Mouse (Mus musculus): ENCODE data around the gene Cers1.

The Cers1 gene

DNA sequence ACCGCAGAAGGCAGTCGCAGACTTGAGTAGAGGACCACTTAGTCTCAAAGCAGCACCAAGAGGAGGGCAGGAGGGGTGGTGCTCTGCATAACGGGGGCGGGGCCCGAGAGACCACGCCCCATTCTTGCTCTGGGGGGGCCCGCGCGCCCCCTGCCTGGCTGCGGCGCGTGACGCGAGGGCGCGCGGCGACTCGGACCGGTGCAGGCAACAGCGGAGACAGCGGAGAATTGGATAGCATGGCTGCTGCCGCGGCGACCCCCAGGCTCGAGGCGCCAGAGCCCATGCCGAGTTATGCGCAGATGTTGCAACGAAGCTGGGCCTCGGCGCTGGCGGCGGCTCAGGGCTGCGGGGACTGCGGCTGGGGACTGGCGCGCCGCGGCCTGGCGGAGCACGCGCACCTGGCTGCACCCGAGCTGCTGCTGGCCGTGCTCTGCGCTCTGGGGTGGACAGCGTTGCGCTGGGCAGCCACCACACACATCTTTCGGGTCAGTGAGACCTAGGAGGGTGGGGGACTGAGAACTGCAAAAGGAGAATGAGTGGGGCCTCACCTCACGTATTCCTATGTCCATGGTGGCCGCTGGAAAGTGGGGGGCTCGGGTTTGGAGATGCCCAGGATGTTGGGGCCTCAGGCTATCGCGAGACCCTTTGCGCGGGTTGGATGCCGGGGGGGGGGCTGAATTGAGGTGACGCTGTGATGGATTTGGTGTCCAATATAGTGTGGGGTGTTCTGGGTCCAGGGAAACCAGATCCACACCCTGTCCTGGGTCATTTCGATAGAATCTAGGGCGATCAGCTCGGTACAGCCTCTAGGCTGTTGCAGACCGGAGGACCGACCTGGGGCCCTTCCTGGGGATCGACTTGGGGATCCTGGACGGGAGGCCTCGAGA is at the start of gene Cers1:
Cers1 (plus strand) TSS at position 152 of the 887 bp plus-strand sequence.
- peak; percentile 46 for DNase-seq (ENCODE audit: low read depth, low spot score)

- DNase-seq (ENCODE audit: low read depth, low spot score) = no peak
Observed at GRCm38 (mm10) chr8:70267674-70268073, 47.9 kb upstream of the Cers1 start.

DNA sequence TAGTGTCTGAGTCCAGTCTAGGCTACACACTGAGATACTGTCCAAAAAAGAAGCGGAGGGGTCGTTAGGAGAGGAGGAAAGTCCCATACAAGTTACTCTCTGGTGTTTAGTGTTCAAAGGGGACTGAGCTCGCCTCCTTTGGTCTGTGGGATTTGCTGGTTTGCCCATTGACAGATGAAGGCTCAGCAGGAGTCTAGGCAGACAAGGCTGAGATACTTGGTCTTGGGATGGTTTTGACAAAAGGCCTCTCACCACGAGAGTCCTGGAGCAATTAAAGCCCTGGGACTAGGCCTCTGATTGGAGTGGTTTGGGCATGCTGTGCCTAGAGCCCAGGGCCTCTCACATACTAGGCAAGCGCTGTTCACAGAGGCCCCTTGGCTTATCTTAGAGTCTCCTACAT is 47.3 kb upstream of the Cers1 start:
- DNase-seq (ENCODE audit: low read depth, low spot score) = no peak

DNA sequence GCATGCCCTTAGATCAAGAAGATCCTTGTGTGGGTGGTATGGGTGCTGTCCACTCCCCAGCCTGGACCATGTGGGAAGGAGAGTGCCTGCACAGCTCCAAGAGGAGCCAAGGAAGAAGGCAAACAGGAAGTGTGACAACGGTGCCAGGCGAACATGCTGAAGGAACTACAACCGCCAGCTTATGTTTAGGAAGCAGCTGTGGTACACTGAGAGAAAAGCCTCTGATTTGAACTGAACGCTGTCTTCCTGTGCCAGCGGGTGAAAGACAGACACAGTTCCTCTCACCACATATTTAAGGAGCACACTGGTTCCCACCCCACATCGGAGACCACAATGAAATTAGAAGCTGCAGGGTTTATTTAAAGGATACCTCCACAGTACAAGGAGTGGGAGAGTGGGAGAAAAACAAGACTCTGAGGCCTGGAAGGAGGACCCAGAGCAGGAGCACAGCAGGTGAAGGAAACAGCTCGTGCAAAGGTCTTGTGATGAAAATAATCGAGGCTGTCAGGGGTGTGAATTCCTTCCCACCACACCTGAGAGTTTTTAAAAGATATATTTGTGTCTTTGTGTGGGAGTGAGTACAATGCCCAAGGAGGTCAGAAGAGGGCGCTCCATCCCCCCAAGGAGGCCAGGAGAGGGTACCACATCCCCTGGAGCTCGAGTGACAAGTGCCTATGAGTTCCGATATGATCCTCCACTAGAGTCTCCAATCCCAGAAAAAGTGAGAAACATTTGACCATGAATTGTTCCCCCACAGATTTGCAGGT is 46.6 kb upstream of the Cers1 start:
- peak; percentile 16 for DNase-seq (ENCODE audit: low read depth, low spot score)

GRCm38 (mm10) chr8:70272949-70273348 is 42.6 kb upstream of the Cers1 start:
- no peak for DNase-seq (ENCODE audit: low read depth, low spot score)

DNA sequence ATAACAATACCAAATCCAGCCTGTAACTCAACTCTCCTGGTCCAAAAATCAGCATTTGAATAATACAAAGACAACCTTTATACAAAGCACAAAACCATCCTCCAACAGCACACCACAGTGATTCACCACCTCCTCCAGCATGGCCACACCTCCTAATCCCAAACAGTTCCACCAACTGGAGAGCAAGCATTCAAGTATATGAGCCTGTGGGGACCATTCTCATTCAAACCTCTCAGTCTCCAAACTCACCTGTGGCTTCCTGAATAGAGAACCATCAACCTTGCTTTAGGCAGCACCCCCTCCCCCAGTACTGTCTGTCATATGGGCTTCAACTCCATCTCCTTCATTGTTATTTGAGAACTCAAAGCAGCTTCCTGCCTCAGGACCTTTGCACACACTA is 41.2 kb upstream of the Cers1 start:
- no peak for DNase-seq (ENCODE audit: low read depth, low spot score)

DNA sequence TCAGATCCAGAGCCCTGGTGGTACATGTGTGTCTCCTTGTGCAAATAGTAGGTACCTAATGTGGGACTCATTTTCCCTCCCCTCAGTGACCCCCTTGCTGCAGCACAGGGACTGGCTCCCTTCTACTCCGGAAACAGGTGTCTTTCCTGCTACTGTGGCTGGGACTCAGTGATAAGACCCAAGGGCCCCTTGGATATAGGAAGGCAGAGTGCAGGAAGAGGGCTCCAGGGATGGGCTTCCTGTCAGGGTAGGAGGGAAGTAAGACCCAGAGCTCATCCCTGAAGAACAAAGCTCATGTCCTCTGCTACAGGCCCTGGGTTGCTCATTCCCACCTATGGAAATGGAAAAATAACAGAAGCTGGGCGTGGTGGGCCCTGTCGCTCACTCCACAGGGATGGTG is 39.1 kb upstream of the Cers1 start:
- DNase-seq (ENCODE audit: low read depth, low spot score) = no peak

GRCm38 (mm10) chr8:70278175-70278574 is 37.4 kb upstream of the Cers1 start:
- DNase-seq (ENCODE audit: low read depth, low spot score) = no peak

DNA sequence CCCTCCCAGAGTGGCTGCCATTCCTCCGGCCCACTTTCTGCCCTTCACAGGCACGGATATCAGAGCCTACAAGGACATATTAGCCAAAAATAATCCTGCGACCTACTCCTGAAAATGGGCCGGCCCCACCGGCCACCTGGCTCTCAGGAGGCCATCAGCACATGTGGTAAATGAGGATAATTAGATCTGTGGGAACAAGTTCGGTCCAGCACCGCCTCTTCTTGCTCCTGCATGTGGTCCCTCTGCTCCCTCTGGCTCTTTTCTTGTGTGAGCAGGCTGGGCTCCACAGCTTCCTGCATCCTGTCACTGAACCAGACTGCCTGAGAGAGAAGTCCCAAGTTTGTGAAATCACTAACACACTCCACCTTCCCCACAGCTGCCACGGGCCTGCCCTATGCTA is 36.3 kb upstream of the Cers1 start:
- no peak for DNase-seq (ENCODE audit: low read depth, low spot score)

DNA sequence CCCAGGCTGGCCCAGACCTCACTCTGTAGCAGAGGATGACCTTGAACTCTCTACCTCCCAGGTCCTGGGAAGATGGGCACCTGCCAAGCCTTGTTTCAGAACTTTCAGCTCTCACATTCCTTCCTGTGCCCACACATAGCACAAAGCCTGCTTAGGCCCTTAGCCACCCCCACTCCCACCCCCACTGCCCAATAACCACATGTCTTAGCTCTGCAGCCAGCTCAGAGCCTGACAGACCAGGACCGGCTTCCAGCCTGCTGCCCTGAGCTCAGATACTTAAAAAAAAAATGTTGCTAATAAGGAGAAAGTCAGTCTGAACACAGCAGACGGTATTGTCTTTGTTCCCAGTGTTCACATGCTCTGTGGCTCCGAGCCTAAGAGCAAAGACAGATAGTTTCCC is 34.6 kb upstream of the Cers1 start:
- DNase-seq (ENCODE audit: low read depth, low spot score) = no peak

DNA sequence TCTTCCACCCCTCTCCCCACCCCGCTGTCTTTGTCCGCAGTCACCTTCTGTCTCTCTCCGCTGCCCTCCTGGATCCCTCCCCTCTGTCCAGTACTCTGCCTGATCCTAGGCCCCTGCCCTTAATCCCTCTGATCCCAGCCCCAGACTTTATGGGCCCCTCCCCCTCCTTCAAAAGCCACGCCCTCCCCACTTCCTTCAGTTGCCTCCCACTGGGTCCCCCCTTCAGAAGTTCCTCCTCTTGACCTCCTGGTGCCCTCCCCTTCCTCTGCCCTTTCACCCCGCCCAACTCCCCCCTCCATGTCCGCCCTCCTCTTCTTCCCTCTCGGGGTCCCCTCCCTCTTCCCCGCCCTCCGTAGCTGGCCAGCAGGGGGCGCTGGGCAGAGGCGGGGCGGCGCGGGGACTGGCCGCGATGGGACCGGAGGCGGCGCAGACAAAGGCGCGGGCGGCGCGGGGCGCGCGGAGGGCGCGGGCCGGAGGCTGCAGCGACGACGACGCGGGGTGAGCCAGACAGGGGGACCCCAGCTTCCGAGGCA is 32.9 kb upstream of the Cers1 start, which contains the start of gene Homer3:
Homer3 (plus strand) TSS at position 225 of the 533 bp plus-strand sequence.
- peak; percentile 93 for DNase-seq (ENCODE audit: low read depth, low spot score)

DNA sequence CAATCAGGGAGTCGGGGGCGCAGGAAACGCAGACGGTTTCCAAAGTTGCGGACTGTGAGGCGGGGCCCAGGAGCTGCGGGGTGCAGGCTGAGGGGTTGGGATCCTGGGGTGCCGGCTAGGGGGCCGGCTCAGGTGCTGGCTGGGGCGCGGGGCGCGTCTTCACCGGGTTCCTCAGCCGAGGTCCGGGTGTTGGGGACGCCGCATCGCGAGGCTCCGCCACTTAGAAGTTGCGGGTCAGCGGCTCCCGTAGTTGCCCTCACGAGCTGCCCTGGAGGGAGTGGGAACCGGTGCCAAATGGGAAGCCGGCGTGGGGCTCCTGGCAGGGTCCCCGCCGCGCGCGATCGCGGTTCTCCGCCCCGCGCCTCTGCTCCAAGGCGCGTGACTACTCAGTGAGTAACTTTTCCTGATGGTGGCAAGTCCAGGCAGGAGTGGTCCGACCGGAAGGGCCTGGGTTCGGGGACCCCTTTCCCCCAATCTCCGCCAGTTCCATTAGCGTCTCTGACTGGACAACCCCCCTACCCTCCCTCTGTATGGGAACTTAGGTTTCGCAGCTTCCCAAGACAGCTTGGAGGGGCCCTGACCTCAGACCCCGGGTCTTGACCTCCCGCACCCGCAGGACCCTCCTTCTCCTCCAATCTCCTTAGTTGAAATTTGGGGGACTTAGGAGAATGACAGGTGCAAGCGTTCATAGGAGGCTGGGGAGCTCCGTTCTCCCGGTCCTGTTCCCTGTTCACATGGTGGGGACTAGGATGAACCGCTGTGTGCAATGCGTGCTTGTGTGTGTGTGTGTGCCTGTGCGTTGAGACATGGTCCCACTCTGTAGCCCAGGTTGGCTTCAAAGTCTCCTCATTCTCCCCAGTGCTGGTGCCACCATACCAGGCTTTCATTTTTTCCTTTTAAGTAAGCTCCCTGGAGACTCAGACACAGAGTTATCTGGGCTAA is 32.2 kb upstream of the Cers1 start:
- DNase-seq (ENCODE audit: low read depth, low spot score) = no peak

DNA sequence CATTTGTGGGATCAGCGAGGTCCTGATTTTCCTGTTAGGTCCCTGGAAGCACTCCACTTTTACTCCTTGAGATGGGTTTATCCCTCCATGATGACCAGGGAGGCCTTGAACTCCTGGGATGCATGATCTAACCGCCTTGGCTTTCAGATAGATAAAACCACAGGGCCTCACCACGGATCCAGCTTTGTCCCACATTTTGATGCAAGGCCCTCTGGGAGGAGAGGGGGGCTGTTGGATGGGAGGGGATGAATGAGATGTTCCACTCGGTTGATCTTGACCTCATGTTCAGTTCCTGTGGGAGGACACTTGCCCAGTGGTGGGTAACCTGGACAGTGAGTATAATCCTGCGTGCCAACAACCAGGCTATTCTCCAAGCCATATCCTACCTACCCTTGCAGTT is 31.2 kb upstream of the Cers1 start:
- DNase-seq (ENCODE audit: low read depth, low spot score) = no peak

DNA sequence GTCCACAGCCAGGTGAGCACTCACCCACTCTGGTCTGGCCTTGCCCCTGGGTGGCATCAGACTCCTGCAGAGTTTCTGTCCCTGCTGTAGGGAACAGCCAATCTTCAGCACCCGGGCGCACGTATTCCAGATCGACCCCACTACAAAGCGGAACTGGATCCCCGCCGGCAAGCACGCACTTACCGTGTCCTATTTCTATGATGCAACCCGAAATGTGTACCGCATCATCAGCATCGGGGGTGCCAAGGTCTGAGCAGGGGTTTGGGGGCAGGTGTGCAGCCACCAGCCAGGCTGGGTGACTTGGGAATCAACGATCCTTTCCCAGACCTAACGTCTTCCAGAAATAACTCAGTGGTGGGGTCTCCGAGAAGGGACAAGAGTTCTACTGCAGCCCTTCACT is 30.3 kb upstream of the Cers1 start:
- no peak for DNase-seq (ENCODE audit: low read depth, low spot score)

DNA sequence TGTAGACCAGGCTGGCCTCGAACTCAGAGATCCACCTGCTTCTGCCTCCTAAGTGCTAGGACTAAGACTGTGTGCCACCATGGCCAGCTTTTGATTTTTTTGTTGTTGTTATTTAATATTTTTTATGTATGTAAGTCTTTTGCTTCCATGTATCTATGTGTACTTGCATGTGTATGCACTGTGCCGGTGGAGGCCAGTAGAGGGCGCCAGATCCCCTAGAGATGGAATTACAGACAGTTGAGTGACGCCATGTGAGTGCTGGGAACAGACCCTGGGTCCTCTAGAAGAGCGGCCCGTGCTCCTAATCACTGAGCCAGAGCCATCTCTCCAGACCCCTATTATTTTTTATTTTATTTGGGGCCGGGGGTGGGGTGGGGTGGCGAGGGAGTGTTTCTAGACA is 28.8 kb upstream of the Cers1 start:
- peak; percentile 31 for DNase-seq (ENCODE audit: low read depth, low spot score)

GRCm38 (mm10) chr8:70293988-70294405 is 21.6 kb upstream of the Cers1 start:
- DNase-seq (ENCODE audit: low read depth, low spot score) = no peak

DNA sequence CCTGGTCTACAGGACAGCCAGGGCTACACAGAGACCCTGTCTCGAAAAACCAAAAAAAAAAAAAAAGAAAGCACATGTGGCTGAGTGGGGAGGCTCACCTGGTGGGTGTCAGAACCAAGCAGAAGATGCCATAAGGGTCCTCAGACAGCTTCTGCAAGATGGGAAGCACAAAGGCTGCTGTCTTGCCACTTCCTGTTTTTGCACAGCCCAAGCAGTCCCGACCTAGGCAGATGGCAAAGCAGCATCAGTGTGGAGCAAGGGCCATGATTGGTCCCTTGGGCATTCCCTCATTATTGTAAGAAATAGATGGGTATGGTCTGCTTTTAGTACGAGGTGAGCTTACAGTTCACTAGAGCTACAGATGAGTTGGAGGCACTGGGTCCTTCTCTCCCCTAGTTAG is 14.7 kb upstream of the Cers1 start:
- peak; percentile 41 for DNase-seq (ENCODE audit: low read depth, low spot score)

GRCm38 (mm10) chr8:70302358-70302890 is 13.2 kb upstream of the Cers1 start, which contains the start of the genes Ddx49 and Cope:
Ddx49 (minus strand) TSS chr8:70302489.
Cope (plus strand) TSS chr8:70302518.
- DNase-seq (ENCODE audit: low read depth, low spot score) = peak; percentile 96

- no peak for DNase-seq (ENCODE audit: low read depth, low spot score)
Observed at GRCm38 (mm10) chr8:70302901-70303300, 12.7 kb upstream of the Cers1 start.

GRCm38 (mm10) chr8:70309311-70309710 is 6.3 kb upstream of the Cers1 start:
- peak; percentile 49 for DNase-seq (ENCODE audit: low read depth, low spot score)

DNA sequence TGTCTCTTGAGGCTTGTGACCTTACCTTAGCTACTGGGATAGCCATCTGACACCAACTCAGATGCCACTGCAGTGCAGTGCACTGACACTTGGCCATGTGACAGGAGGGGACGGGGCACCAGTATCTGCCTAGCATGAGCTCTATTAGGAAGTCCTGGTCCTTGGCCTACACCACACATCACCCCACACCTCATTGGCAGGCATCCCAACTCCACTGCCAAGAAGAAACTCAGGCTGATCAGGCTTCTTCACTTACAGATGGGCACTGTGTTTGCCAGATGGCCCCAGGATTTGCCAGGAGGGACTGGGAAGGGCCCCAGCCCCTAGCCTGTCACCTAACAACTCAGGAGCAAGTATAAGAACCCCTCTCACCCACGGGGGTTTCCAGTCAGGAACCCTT is 2.2 kb upstream of the Cers1 start:
- no peak for DNase-seq (ENCODE audit: low read depth, low spot score)

Data from A20 (cell line).